In genomic region chr1:171917305-171918039, GRCm38 (mm10) we compare ENCODE assay signal across 12 mouse cellular contexts. TPM values are rescaled to one million over a fixed set of nuclear protein-coding genes. Genes with fewer than 3 reads are reported as not detected.
DNase-seq lines count a peak whose midpoint lies in the region; ATAC-seq and TF ChIP-seq lines count a peak whose summit lies in the region.
"Had no signal": no experiment of that assay in that cellular context is flagged by ENCODE, and none has a peak within 500 bp of the region (broad histone marks: within the 10 kb centered on the region; RNA-seq: fewer than 3 reads in every experiment).

Gene Slamf6, plus strand, starts transcription at chr1:171917515.

- H3K27me3 ChIP-seq in midbrain, embryonic 16.5 days (ENCODE audit: control insufficient read depth, insufficient read depth, low read depth, low read length): no peaks in the 10 kb centered on the region

- H3K9ac ChIP-seq in midbrain, embryonic 16.5 days (ENCODE audit: low read depth, low read length): no peak within 1 kb of the TSS
- H3K9ac ChIP-seq: forebrain, postnatal 0 days had no signal

- no peak for ATAC-seq in midbrain, embryonic 16.5 days
- ATAC-seq: forebrain, postnatal 0 days had no signal

- TF ChIP-seq POLR2A in bone marrow macrophage, adult 2 months (IDR thresholded peaks at IDR 0.05; ENCODE audit: borderline replicate concordance, low read depth, low read length): no peak

- H3K36me3 ChIP-seq in midbrain, embryonic 16.5 days (ENCODE audit: control insufficient read depth, insufficient read depth, low read length): no peaks in the 10 kb centered on the region

- DNase-seq in CD4-positive, CD25-positive, alpha-beta regulatory T cell, adult 2 months (ENCODE audit: low read depth, low spot score): peak; percentile 70
- peak; percentile 83 for DNase-seq in induced T-regulatory cell, adult 2 months (ENCODE audit: low read depth)
- DNase-seq in spleen, adult 12 weeks (ENCODE audit: low spot score): peak; percentile 26
- DNase-seq in MN1 (ENCODE audit: low spot score) (no peak), adipocyte (ENCODE audit: low spot score) (no peak)
- DNase-seq in right cerebral cortex, postnatal 10 days (ENCODE audit: low spot score in 2 of 2): no peak
- DNase-seq: cerebellum, postnatal 36 days; forebrain, postnatal 0 days; kidney, postnatal 10 days; right cerebral cortex, postnatal 4 days had no signal

- 79% methylated on average over 14 of the region's 14 CpGs for WGBS in midbrain, embryonic 16.5 days

- H3K27ac ChIP-seq in bone marrow macrophage, adult 2 months (ENCODE audit: insufficient read depth, low read depth, low read length): peak within 1 kb of the TSS; percentile 56; the same call in 1 of the 2 replicates
- H3K27ac ChIP-seq in midbrain, embryonic 16.5 days (ENCODE audit: low read length): no peak within 1 kb of the TSS

- H3K4me1 ChIP-seq in bone marrow macrophage, adult 2 months (ENCODE audit: control insufficient read depth, insufficient read depth, low read length): peaks cover 13% of the 10 kb centered on the region
- H3K4me1 ChIP-seq in midbrain, embryonic 16.5 days (ENCODE audit: control insufficient read depth, insufficient read depth, low read length): no peaks in the 10 kb centered on the region

- no peaks in the 10 kb centered on the region for H3K9me3 ChIP-seq in midbrain, embryonic 16.5 days (replicated peaks; ENCODE audit: control insufficient read depth, low read length, poor library complexity, severe bottlenecking)

- H3K4me2 ChIP-seq in midbrain, embryonic 16.5 days (ENCODE audit: low read length): no peak within 1 kb of the TSS

- peak within 1 kb of the TSS; percentile 55 for H3K4me3 ChIP-seq in bone marrow macrophage, adult 2 months (ENCODE audit: insufficient read depth, low read length)
- no peak within 1 kb of the TSS for H3K4me3 ChIP-seq in midbrain, embryonic 16.5 days (ENCODE audit: low read depth, low read length)

- no peak for TF ChIP-seq CTCF in bone marrow macrophage, adult 2 months (IDR thresholded peaks at IDR 0.05; ENCODE audit: low read depth, low read length)

RNA-seq across cellular contexts. Expression of gene Slamf6, which starts in this region (rescaled TPM):
- polyA plus RNA-seq in bone marrow macrophage, adult 2 months (2012; ENCODE audit: insufficient read depth, insufficient read length, missing spikeins): 0.83 and 0.94 TPM in 2 replicates
- not detected in 2 replicates for polyA plus RNA-seq in midbrain, embryonic 16.5 days (2015; fragmentation: Nextera tagmentation; extraction: Ambion mirVana)

Comparison
In these comparisons a context has a peak if more than half of its experiments do, and no peak if none do; other contexts are left out.
1. DNase-seq: peak in CD4-positive, CD25-positive, alpha-beta regulatory T cell, adult 2 months (single experiment), induced T-regulatory cell, adult 2 months (single experiment) and spleen, adult 12 weeks (single experiment); none in MN1 (single experiment), right cerebral cortex, postnatal 10 days (0 of 2) and adipocyte (single experiment).